Mouse (Mus musculus) neural tube, embryonic 15.5 days (tissue): Measurements from ENCODE around the gene Gm13288. TPM values are rescaled to one million over a fixed set of nuclear protein-coding genes. Genes with fewer than 3 reads are reported as not detected.
"Not testable (repeated sequence)": the region's sequence is repeated elsewhere in the genome, so short reads cannot be mapped to it uniquely, and the experiment has no call there.

ENCODE experiments used
- ATAC-seq: fragments of 200-750 bp; cut with Nextera tagmentation; 2 replicates; pipeline ENCODE4 v1.8.0; 2017; ENCODE audit warnings: mild to moderate bottlenecking, moderate TSS enrichment, moderate library complexity; ENCODE audit not compliant: low FRiP score
- H3K27ac ChIP-seq: fragments of 300-500 bp; sonication (generic); replicated peaks from 2 replicates; pipeline ENCODE4 v1.5.1; 2015; ENCODE audit warnings: mild to moderate bottlenecking, inconsistent platforms
- H3K27me3 ChIP-seq: fragments of 300-500 bp; sonication (generic); replicated peaks from 2 replicates; pipeline ENCODE4 v1.6.1; 2015; ENCODE audit warnings: inconsistent platforms
- H3K36me3 ChIP-seq: fragments of 300-500 bp; sonication (generic); 2 replicates; pipeline ENCODE4 v1.6.1; 2015; ENCODE audit warnings: inconsistent platforms
- H3K4me1 ChIP-seq: fragments of 300-500 bp; sonication (generic); 2 replicates; pipeline ENCODE4 v1.6.1; 2015; ENCODE audit warnings: inconsistent platforms
- H3K4me2 ChIP-seq: fragments of 300-500 bp; sonication (generic); 2 replicates; pipeline ENCODE4 v1.6.1; 2015; ENCODE audit warnings: inconsistent platforms, mild to moderate bottlenecking, moderate library complexity
- H3K4me3 ChIP-seq: fragments of 300-500 bp; sonication (generic); replicated peaks from 2 replicates; pipeline ENCODE4 v1.5.1; 2015; ENCODE audit warnings: mild to moderate bottlenecking, inconsistent platforms
- H3K9ac ChIP-seq: fragments of 300-500 bp; sonication (generic); replicated peaks from 2 replicates; pipeline ENCODE4 v1.6.1; 2015; ENCODE audit warnings: mild to moderate bottlenecking, inconsistent platforms
- H3K9me3 ChIP-seq: fragments of 300-500 bp; sonication (generic); replicated peaks from 2 replicates; pipeline ENCODE4 v1.6.1; 2016; ENCODE audit warnings: inconsistent platforms
- WGBS: fragments of 180-500 bp; shearing (Covaris S2); methylation state at CpG from one replicate; pipeline ENCODE4 v1.1.7; 2015; ENCODE audit warnings: mixed read lengths; 5-methylcytosine and 5-hydroxymethylcytosine counted together
- polyA plus RNA-seq: library from polyadenylated mRNA; unstranded; fragments of >200 nt; fragmentation: Nextera tagmentation; extraction: Ambion mirVana; gene quantifications from 2 replicates; pipeline ENCODE4 v1.2.1, GENCODE M21; 2015

The Gm13288 gene
- polyA plus RNA-seq = not detected in 2 replicates

- H3K4me1 ChIP-seq, H3K27me3 ChIP-seq, H3K27ac ChIP-seq, ATAC-seq, H3K36me3 ChIP-seq, H3K9ac ChIP-seq, H3K9me3 ChIP-seq: not testable (repeated sequence)
- WGBS = no CpG with 5 or more reads among the region's 8 CpGs
- H3K4me3 ChIP-seq = peak within 1 kb of the TSS; percentile 21; the same call in 1 of the 2 replicates
- peak within 1 kb of the TSS; percentile 52 for H3K4me2 ChIP-seq
Measured at GRCm38 (mm10) chr4:88805231-88805630, at the start of gene Gm13288. TSS of gene Gm13288 (plus strand) at chr4:88805531.

DNA sequence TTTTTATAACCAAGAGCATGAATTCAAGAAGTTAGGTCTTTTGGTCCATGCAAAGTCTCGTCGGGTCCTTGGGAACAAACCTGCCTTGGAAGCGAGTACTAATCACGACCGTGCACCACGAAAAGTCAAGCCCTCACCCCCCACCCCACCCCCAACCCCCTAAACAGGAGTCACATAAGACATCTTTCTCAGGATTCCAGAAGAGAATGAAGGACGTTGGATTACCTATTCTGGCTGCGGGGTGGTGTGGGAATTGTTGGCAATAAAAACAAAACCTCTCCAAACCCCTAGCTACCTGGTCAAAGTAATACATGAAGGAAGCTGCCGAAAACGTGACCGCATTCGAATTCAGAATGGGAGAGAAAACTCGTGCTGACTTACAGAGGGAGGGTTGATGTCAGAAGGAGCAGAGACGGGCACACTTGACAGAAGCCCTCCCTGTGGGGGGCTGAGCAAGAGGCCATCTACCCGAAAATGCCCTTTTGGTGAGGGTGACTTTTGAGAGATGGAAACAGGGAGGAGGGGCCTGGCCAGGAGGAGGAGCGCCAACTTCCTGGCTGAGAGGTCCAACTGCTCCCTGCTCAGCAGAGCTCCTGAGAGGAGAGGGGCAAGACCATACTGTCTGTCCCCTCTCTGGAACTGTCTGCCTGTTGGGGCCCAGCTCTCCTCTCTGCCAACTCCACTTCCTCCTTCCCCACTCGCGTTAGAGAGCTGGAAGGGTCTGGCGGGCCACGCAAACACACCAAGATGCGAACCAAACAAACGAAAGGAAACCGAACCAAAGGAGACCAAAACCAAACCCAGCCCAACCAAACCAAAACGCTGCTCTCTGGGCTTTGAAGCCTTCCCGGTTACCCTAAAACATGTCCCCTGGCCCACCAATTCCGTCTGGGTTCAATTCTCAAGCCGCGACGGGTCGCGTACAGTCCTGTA is 48.5 kb upstream of the Gm13288 start:
- not testable (repeated sequence) for H3K36me3 ChIP-seq, H3K27me3 ChIP-seq, H3K4me1 ChIP-seq, H3K9me3 ChIP-seq, ATAC-seq
- 12% methylated on average over 29 of the region's 31 CpGs for WGBS
- peak overlapping the region; percentile 33 for H3K9ac ChIP-seq
- peak overlapping the region; percentile 47 for H3K4me3 ChIP-seq
- H3K27ac ChIP-seq = peak overlapping the region; percentile 74
- H3K4me2 ChIP-seq = peak overlapping the region; percentile 68

- H3K27me3 ChIP-seq, H3K9me3 ChIP-seq, H3K4me1 ChIP-seq, H3K36me3 ChIP-seq: not testable (repeated sequence)
- 2% methylated on average over 20 of the region's 21 CpGs for WGBS
- H3K4me3 ChIP-seq = peak overlapping the region; percentile 47
- peak overlapping the region; percentile 33 for H3K9ac ChIP-seq
- peak overlapping the region; percentile 68 for H3K4me2 ChIP-seq
- ATAC-seq = peak; percentile 100
- peak overlapping the region; percentile 74 for H3K27ac ChIP-seq
Measured at GRCm38 (mm10) chr4:88757628-88758031, 47.7 kb upstream of the Gm13288 start.

DNA sequence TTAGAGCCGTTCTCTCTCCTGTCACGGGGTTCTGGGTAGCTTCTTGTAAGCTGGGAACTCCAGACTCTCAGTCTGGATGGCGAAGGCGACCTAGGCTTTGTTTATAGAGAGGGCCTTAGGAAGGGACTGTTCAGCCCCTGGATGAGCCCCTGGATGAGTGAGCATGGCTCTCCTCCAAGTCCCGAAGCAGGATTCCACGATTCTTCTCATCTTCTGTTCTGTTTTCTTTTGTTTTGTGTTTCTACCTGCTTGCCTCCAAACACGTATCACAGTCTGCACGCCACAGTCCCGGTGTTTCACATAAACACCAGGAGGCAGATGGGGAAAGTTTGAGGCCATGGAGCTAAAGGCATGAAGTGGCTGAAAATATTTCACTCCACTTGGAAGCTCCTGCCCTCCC is 46.6 kb upstream of the Gm13288 start:
- WGBS = 89% methylated on average over 9 of the region's 9 CpGs
- not testable (repeated sequence) for H3K4me2 ChIP-seq, ATAC-seq, H3K9ac ChIP-seq, H3K36me3 ChIP-seq, H3K4me1 ChIP-seq, H3K27me3 ChIP-seq, H3K9me3 ChIP-seq, H3K27ac ChIP-seq, H3K4me3 ChIP-seq

- not testable (repeated sequence) for H3K4me1 ChIP-seq, H3K9ac ChIP-seq, H3K9me3 ChIP-seq, H3K27ac ChIP-seq, ATAC-seq, H3K27me3 ChIP-seq, H3K36me3 ChIP-seq
- WGBS = 35% methylated on average over 9 of the region's 14 CpGs
- Histone ChIP-seq H3K4me3 (peak within 1 kb of the TSS; percentile 36), H3K4me2 (peak within 1 kb of the TSS; percentile 68)
Measured at GRCm38 (mm10) chr4:88759610-88760268, 45.6 kb upstream of the Gm13288 start, which contains the start of gene Gm13283. TSS of gene Gm13283 (plus strand) at chr4:88760119.

- H3K9me3 ChIP-seq, H3K27me3 ChIP-seq, H3K4me1 ChIP-seq, ATAC-seq, H3K36me3 ChIP-seq, H3K9ac ChIP-seq, H3K27ac ChIP-seq: not testable (repeated sequence)
- Histone ChIP-seq H3K4me2 (peak overlapping the region; percentile 68), H3K4me3 (peak overlapping the region; percentile 36)
- 0% methylated on average over 25 of the region's 28 CpGs for WGBS
Measured at GRCm38 (mm10) chr4:88760431-88760830, 44.9 kb upstream of the Gm13288 start.

DNA sequence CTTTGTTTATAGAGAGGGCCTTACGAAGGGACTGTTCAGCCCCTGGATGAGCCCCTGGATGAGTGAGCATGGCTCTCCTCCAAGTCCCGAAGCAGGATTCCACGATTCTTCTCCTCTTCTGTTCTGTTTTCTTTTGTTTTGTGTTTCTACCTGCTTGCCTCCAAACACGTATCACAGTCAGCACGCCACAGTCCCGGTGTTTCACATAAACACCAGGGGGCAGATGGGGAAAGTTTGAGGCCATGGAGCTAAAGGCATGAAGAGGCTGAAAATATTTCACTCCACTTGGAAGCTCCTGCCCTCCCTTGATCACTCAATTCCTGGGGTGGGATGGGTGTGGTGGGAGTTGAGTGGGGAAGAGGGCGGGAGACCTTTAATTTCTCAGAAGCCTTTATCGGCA is 43.6 kb upstream of the Gm13288 start:
- H3K9ac ChIP-seq, H3K4me2 ChIP-seq, H3K4me1 ChIP-seq, H3K36me3 ChIP-seq, H3K4me3 ChIP-seq, ATAC-seq, H3K9me3 ChIP-seq, H3K27me3 ChIP-seq, H3K27ac ChIP-seq: not testable (repeated sequence)
- 71% methylated on average over 6 of the region's 8 CpGs for WGBS

GRCm38 (mm10) chr4:88762341-88762740 is 43.0 kb upstream of the Gm13288 start:
- not testable (repeated sequence) for H3K27me3 ChIP-seq, H3K9me3 ChIP-seq, H3K27ac ChIP-seq, H3K4me1 ChIP-seq, H3K4me3 ChIP-seq, H3K4me2 ChIP-seq, H3K36me3 ChIP-seq, ATAC-seq, H3K9ac ChIP-seq
- 63% methylated on average over 9 of the region's 9 CpGs for WGBS

DNA sequence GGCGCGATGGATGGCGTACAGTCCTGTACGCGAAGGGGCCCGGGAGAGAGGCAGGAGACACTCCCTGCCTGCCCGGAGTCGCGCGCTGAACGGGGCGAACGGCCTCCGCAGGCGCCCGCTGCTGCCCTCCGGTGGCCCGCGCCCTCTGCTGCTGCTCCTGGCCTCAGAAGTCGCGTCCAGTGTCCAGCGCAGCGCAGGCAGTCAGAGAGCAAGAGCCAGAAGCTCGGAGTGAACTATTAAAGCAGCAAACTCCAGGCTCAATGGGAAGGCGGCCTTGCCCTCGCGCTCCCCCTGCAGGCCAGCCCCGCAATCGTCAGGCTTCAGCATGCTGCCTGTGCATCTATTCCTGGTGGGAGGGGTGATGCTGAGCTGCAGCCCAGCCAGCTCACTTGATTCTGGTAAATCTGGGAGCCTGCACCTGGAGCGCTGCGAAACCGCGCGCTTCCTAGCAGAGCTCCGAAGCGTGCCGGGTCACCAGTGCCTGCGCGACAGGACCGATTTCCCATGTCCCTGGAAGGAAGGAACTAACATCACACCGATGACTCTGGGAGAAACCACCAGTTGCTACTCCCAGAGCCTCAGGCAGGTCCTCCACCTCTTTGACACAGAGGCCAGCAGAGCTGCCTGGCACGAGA is 41.8 kb upstream of the Gm13288 start:
- H3K9ac ChIP-seq, H3K4me1 ChIP-seq, H3K27me3 ChIP-seq, H3K27ac ChIP-seq, H3K36me3 ChIP-seq, ATAC-seq, H3K9me3 ChIP-seq: not testable (repeated sequence)
- peak overlapping the region; percentile 38 for H3K4me3 ChIP-seq
- H3K4me2 ChIP-seq = peak overlapping the region; percentile 62
- WGBS = 4% methylated on average over 28 of the region's 42 CpGs

DNA sequence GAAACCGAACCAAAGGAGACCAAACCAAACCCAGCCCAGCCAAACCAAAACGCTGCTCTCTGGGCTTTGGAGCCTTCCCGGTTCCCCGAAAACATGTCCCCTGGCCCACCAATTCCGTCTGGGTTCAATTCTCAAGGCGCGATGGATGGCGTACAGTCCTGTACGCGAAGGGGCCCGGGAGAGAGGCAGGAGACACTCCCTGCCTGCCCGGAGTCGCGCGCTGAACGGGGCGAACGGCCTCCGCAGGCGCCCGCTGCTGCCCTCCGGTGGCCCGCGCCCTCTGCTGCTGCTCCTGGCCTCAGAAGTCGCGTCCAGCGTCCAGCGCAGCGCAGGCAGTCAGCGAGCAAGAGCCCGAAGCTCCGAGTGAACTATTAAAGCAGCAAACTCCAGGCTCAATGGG is 31.8 kb upstream of the Gm13288 start, which contains the start of gene Gm13290:
Gene Gm13290 (plus strand): TSS at position 301 of the 400 bp plus-strand sequence.
- not testable (repeated sequence) for ATAC-seq, H3K4me1 ChIP-seq, H3K4me2 ChIP-seq, H3K9ac ChIP-seq, H3K9me3 ChIP-seq, H3K4me3 ChIP-seq, H3K27me3 ChIP-seq, H3K27ac ChIP-seq, H3K36me3 ChIP-seq
- no CpG with 5 or more reads among the region's 32 CpGs for WGBS

DNA sequence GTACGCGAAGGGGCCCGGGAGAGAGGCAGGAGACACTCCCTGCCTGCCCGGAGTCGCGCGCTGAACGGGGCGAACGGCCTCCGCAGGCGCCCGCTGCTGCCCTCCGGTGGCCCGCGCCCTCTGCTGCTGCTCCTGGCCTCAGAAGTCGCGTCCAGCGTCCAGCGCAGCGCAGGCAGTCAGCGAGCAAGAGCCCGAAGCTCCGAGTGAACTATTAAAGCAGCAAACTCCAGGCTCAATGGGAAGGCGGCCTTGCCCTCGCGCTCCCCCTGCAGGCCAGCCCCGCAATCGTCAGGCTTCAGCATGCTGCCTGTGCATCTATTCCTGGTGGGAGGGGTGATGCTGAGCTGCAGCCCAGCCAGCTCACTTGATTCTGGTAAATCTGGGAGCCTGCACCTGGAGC is 28.7 kb upstream of the Gm13288 start, which contains the start of gene Gm13289:
Gene Gm13289 (plus strand): TSS at position 301 of the 400 bp plus-strand sequence.
- H3K27me3 ChIP-seq, H3K9ac ChIP-seq, H3K27ac ChIP-seq, H3K4me3 ChIP-seq, ATAC-seq, H3K36me3 ChIP-seq, H3K4me2 ChIP-seq, H3K9me3 ChIP-seq, H3K4me1 ChIP-seq: not testable (repeated sequence)
- WGBS = no CpG with 5 or more reads among the region's 29 CpGs
